Mouse (Mus musculus): Measurements from ENCODE around the gene Sppl2b. TPM values are rescaled to one million over a fixed set of nuclear protein-coding genes. Genes with fewer than 3 reads are reported as not detected.

Sppl2b gene
- polyA plus RNA-seq, 1 experiment: 58.2 TPM

GRCm38 (mm10) chr10:80871581-80871980 lies 16.5 kb downstream of the Sppl2b start, which contains the start of gene Tmprss9:
Gene Tmprss9, plus strand, starts transcription at chr10:80871848.
- H3K36me3 ChIP-seq (ENCODE audit: control insufficient read depth, insufficient read depth, low read length): no peaks in the 10 kb centered on the region
- no peaks in the 10 kb centered on the region for H3K27me3 ChIP-seq (replicated peaks; ENCODE audit: control insufficient read depth, insufficient read depth, low read length)

GRCm38 (mm10) chr10:80874035-80874434 lies 19.0 kb downstream of the Sppl2b start:
- WGBS: 83% methylated on average over 9 of the region's 9 CpGs
- no peaks in the 10 kb centered on the region for H3K27me3 ChIP-seq (replicated peaks; ENCODE audit: control insufficient read depth, insufficient read depth, low read length)
- DNase-seq: no peak
- H3K36me3 ChIP-seq (ENCODE audit: control insufficient read depth, insufficient read depth, low read length): no peaks in the 10 kb centered on the region
- no peak overlapping the region for H3K27ac ChIP-seq (ENCODE audit: insufficient read depth, low read depth, low read length)
- peaks cover 3% of the 10 kb centered on the region; the same call in 1 of the 2 replicates for H3K4me1 ChIP-seq (ENCODE audit: control insufficient read depth, insufficient read depth, low read length)
- H3K4me3 ChIP-seq (ENCODE audit: insufficient read depth, low read depth, low read length): no peak overlapping the region
- TF ChIP-seq POLR2A (IDR thresholded peaks at IDR 0.05; ENCODE audit: low read depth, low read length) (no peak), CTCF (conservative IDR thresholded peaks at IDR 0.05; ENCODE audit: insufficient read depth, insufficient read length, low read depth, low read length) (no peak)

More at GRCm38 (mm10) chr10:80871581-80871980, 16.5 kb downstream of the Sppl2b start, which contains the start of gene Tmprss9:
- TF ChIP-seq POLR2A (IDR thresholded peaks at IDR 0.05; ENCODE audit: low read depth, low read length) (no peak), CTCF (conservative IDR thresholded peaks at IDR 0.05; ENCODE audit: insufficient read depth, insufficient read length, low read depth, low read length) (no peak)
- peak; percentile 53 for DNase-seq
- Histone ChIP-seq H3K4me3 (ENCODE audit: insufficient read depth, low read depth, low read length) (no peak within 1 kb of the TSS), H3K27ac (ENCODE audit: insufficient read depth, low read depth, low read length) (no peak within 1 kb of the TSS), H3K4me1 (ENCODE audit: control insufficient read depth, insufficient read depth, low read length) (peaks cover 3% of the 10 kb centered on the region; the same call in 1 of the 2 replicates)
- WGBS: 27% methylated on average over 9 of the region's 9 CpGs

GRCm38 (mm10) chr10:80876028-80876427 lies 21.0 kb downstream of the Sppl2b start:
- DNase-seq: peak; percentile 69
- TF ChIP-seq POLR2A (IDR thresholded peaks at IDR 0.05; ENCODE audit: low read depth, low read length): no peak
- TF ChIP-seq CTCF (conservative IDR thresholded peaks at IDR 0.05; ENCODE audit: insufficient read depth, insufficient read length, low read depth, low read length): peak; percentile 84
- no peaks in the 10 kb centered on the region for H3K36me3 ChIP-seq (ENCODE audit: control insufficient read depth, insufficient read depth, low read length)
- no peaks in the 10 kb centered on the region; the same call in 1 of the 2 replicates for H3K4me1 ChIP-seq (ENCODE audit: control insufficient read depth, insufficient read depth, low read length)
- WGBS: 25% methylated on average over 5 of the region's 5 CpGs
- H3K27me3 ChIP-seq (replicated peaks; ENCODE audit: control insufficient read depth, insufficient read depth, low read length): no peaks in the 10 kb centered on the region
- no peak overlapping the region for H3K27ac ChIP-seq (ENCODE audit: insufficient read depth, low read depth, low read length)
- H3K4me3 ChIP-seq (ENCODE audit: insufficient read depth, low read depth, low read length): no peak overlapping the region

- Histone ChIP-seq H3K4me1 (ENCODE audit: control insufficient read depth, insufficient read depth, low read length) (no peaks in the 10 kb centered on the region), H3K27me3 (replicated peaks; ENCODE audit: control insufficient read depth, insufficient read depth, low read length) (no peaks in the 10 kb centered on the region), H3K4me3 (ENCODE audit: insufficient read depth, low read depth, low read length) (no peak overlapping the region), H3K27ac (ENCODE audit: insufficient read depth, low read depth, low read length) (no peak overlapping the region), H3K36me3 (ENCODE audit: control insufficient read depth, insufficient read depth, low read length) (no peaks in the 10 kb centered on the region)
- TF ChIP-seq CTCF (conservative IDR thresholded peaks at IDR 0.05; ENCODE audit: insufficient read depth, insufficient read length, low read depth, low read length) (no peak), POLR2A (IDR thresholded peaks at IDR 0.05; ENCODE audit: low read depth, low read length) (no peak)
- DNase-seq: no peak
- 34% methylated on average over 3 of the region's 3 CpGs for WGBS
Observed at GRCm38 (mm10) chr10:80876594-80876993, 21.5 kb downstream of the Sppl2b start.

- peak; percentile 70 for DNase-seq
- Histone ChIP-seq H3K27ac (ENCODE audit: insufficient read depth, low read depth, low read length) (no peak overlapping the region), H3K36me3 (ENCODE audit: control insufficient read depth, insufficient read depth, low read length) (no peaks in the 10 kb centered on the region), H3K4me3 (ENCODE audit: insufficient read depth, low read depth, low read length) (no peak overlapping the region), H3K27me3 (replicated peaks; ENCODE audit: control insufficient read depth, insufficient read depth, low read length) (no peaks in the 10 kb centered on the region), H3K4me1 (ENCODE audit: control insufficient read depth, insufficient read depth, low read length) (no peaks in the 10 kb centered on the region)
- WGBS: 14% methylated on average over 5 of the region's 5 CpGs
- no peak for TF ChIP-seq POLR2A (IDR thresholded peaks at IDR 0.05; ENCODE audit: low read depth, low read length)
- TF ChIP-seq CTCF (conservative IDR thresholded peaks at IDR 0.05; ENCODE audit: insufficient read depth, insufficient read length, low read depth, low read length): peak; percentile 97
Observed at GRCm38 (mm10) chr10:80880131-80880641, 25.1 kb downstream of the Sppl2b start.

- TF ChIP-seq POLR2A (IDR thresholded peaks at IDR 0.05; ENCODE audit: low read depth, low read length) (no peak), CTCF (conservative IDR thresholded peaks at IDR 0.05; ENCODE audit: insufficient read depth, insufficient read length, low read depth, low read length) (0 out of 2 replicates have a peak, but pooled peaks have one; percentile 10)
- DNase-seq: no peak
- 71% methylated on average over 2 of the region's 2 CpGs for WGBS
- H3K27me3 ChIP-seq (replicated peaks; ENCODE audit: control insufficient read depth, insufficient read depth, low read length): no peaks in the 10 kb centered on the region
- H3K4me1 ChIP-seq (ENCODE audit: control insufficient read depth, insufficient read depth, low read length): no peaks in the 10 kb centered on the region
- no peak overlapping the region for H3K4me3 ChIP-seq (ENCODE audit: insufficient read depth, low read depth, low read length)
- no peaks in the 10 kb centered on the region for H3K36me3 ChIP-seq (ENCODE audit: control insufficient read depth, insufficient read depth, low read length)
- H3K27ac ChIP-seq (ENCODE audit: insufficient read depth, low read depth, low read length): no peak overlapping the region
Observed at GRCm38 (mm10) chr10:80880901-80881300, 25.8 kb downstream of the Sppl2b start.

GRCm38 (mm10) chr10:80881301-80881700 lies 26.2 kb downstream of the Sppl2b start:
- H3K27me3 ChIP-seq (replicated peaks; ENCODE audit: control insufficient read depth, insufficient read depth, low read length): no peaks in the 10 kb centered on the region
- peak; percentile 81 for DNase-seq

More at GRCm38 (mm10) chr10:80881301-80881700, 26.2 kb downstream of the Sppl2b start:
- Histone ChIP-seq H3K36me3 (ENCODE audit: control insufficient read depth, insufficient read depth, low read length) (no peaks in the 10 kb centered on the region), H3K27ac (ENCODE audit: insufficient read depth, low read depth, low read length) (no peak overlapping the region), H3K4me1 (ENCODE audit: control insufficient read depth, insufficient read depth, low read length) (no peaks in the 10 kb centered on the region), H3K4me3 (ENCODE audit: insufficient read depth, low read depth, low read length) (no peak overlapping the region)
- TF ChIP-seq CTCF (conservative IDR thresholded peaks at IDR 0.05; ENCODE audit: insufficient read depth, insufficient read length, low read depth, low read length): peak; percentile 79
- no peak for TF ChIP-seq POLR2A (IDR thresholded peaks at IDR 0.05; ENCODE audit: low read depth, low read length)
- WGBS: 25% methylated on average over 10 of the region's 10 CpGs
